Mouse (Mus musculus) fat pad, adult 2 months (tissue): ENCODE measurements around the gene Cdk5rap3.

ENCODE experiments used
- DNase-seq: peaks from one replicate; pipeline ENCODE4 v3.0.0-alpha.2; 2011; ENCODE audit warnings: low read depth, low spot score; ENCODE audit errors: extremely low read depth

The Cdk5rap3 gene

GRCm38 (mm10) chr11:96899449-96900306 is 16.6 kb downstream of the Cdk5rap3 start:
- DNase-seq = no peak

GRCm38 (mm10) chr11:96895886-96896285 is 20.4 kb downstream of the Cdk5rap3 start:
- DNase-seq = no peak

GRCm38 (mm10) chr11:96893203-96893842 is 23.0 kb downstream of the Cdk5rap3 start:
- no peak for DNase-seq

GRCm38 (mm10) chr11:96891784-96892527 is 24.3 kb downstream of the Cdk5rap3 start:
- DNase-seq = no peak

- no peak for DNase-seq
These were observed 29.3 kb downstream of the Cdk5rap3 start for GRCm38 (mm10) chr11:96886942-96887546.

- DNase-seq = no peak
These were observed 30.4 kb downstream of the Cdk5rap3 start for GRCm38 (mm10) chr11:96885901-96886340.

- no peak for DNase-seq
These were observed 36.0 kb downstream of the Cdk5rap3 start for GRCm38 (mm10) chr11:96880296-96880695.

- DNase-seq = no peak
These were observed 36.9 kb downstream of the Cdk5rap3 start for GRCm38 (mm10) chr11:96879359-96879758.

GRCm38 (mm10) chr11:96878715-96879114 is 37.6 kb downstream of the Cdk5rap3 start:
- DNase-seq = no peak

GRCm38 (mm10) chr11:96877071-96877470 is 39.2 kb downstream of the Cdk5rap3 start:
- no peak for DNase-seq

GRCm38 (mm10) chr11:96876300-96877040 is 39.8 kb downstream of the Cdk5rap3 start:
- no peak for DNase-seq

GRCm38 (mm10) chr11:96875745-96876144 is 40.6 kb downstream of the Cdk5rap3 start:
- DNase-seq = no peak

GRCm38 (mm10) chr11:96875270-96875669 is 41.0 kb downstream of the Cdk5rap3 start:
- DNase-seq = no peak

GRCm38 (mm10) chr11:96873601-96874140 is 42.6 kb downstream of the Cdk5rap3 start:
- no peak for DNase-seq

GRCm38 (mm10) chr11:96872441-96873379 is 43.6 kb downstream of the Cdk5rap3 start:
- DNase-seq = no peak

- DNase-seq = no peak
These were observed 49.1 kb downstream of the Cdk5rap3 start for GRCm38 (mm10) chr11:96867149-96867548.

- no peak for DNase-seq
These were observed 52.9 kb downstream of the Cdk5rap3 start for GRCm38 (mm10) chr11:96863206-96863995.

GRCm38 (mm10) chr11:96862534-96862933 is 53.8 kb downstream of the Cdk5rap3 start:
- no peak for DNase-seq
